Mouse (Mus musculus) lung, embryonic 15.5 days (tissue): ENCODE measurements around the gene Cdt1. TPM values are rescaled to one million over a fixed set of nuclear protein-coding genes. Genes with fewer than 3 reads are reported as not detected.
"Not testable (repeated sequence)": the region's sequence is repeated elsewhere in the genome, so short reads cannot be mapped to it uniquely, and the experiment has no call there.

Source experiments
- ATAC-seq: fragments of 200-750 bp; cut with Nextera tagmentation; 2 replicates; pipeline ENCODE4 v1.8.0; 2017; ENCODE audit warnings: moderate number of reproducible peaks, borderline replicate concordance; ENCODE audit not compliant: low FRiP score, low TSS enrichment; ENCODE audit errors: extremely low read depth
- H3K27ac ChIP-seq: fragments of 300-500 bp; sonication (generic); 2 replicates; pipeline ENCODE4 v1.5.1; 2015; ENCODE audit warnings: moderate library complexity, mild to moderate bottlenecking, inconsistent platforms
- H3K27me3 ChIP-seq: fragments of 300-500 bp; sonication (generic); 2 replicates; pipeline ENCODE4 v1.6.1; 2015; ENCODE audit warnings: inconsistent platforms
- H3K36me3 ChIP-seq: fragments of 300-500 bp; sonication (generic); 2 replicates; pipeline ENCODE4 v1.6.1; 2015; ENCODE audit warnings: inconsistent platforms
- H3K4me1 ChIP-seq: fragments of 300-500 bp; sonication (generic); 2 replicates; pipeline ENCODE4 v1.6.1; 2015; ENCODE audit warnings: inconsistent platforms
- H3K4me2 ChIP-seq: fragments of 300-500 bp; sonication (generic); 2 replicates; pipeline ENCODE4 v1.6.1; 2015; ENCODE audit warnings: inconsistent platforms, mild to moderate bottlenecking, moderate library complexity
- H3K4me3 ChIP-seq: fragments of 300-500 bp; sonication (generic); 2 replicates; pipeline ENCODE4 v1.5.1; 2015; ENCODE audit warnings: mild to moderate bottlenecking, inconsistent platforms
- H3K9ac ChIP-seq: fragments of 300-500 bp; sonication (generic); 2 replicates; pipeline ENCODE4 v1.6.1; 2015; ENCODE audit warnings: inconsistent platforms
- H3K9me3 ChIP-seq: fragments of 300-500 bp; sonication (generic); 2 replicates; pipeline ENCODE4 v1.6.1; 2016; ENCODE audit warnings: inconsistent platforms
- WGBS: fragments of 180-500 bp; shearing (Covaris S2); methylation state at CpG from one replicate; pipeline ENCODE4 v1.1.7; 2015; 5-methylcytosine and 5-hydroxymethylcytosine counted together
- polyA plus RNA-seq: library from polyadenylated mRNA; unstranded; fragments of >200 nt; fragmentation: Nextera tagmentation; extraction: Ambion mirVana; gene quantifications from 2 replicates; pipeline ENCODE4 v1.2.1, GENCODE M21; 2015

Gene Cdt1
- polyA plus RNA-seq, 1 experiment from 2014 or later: 44.9 TPM

DNA sequence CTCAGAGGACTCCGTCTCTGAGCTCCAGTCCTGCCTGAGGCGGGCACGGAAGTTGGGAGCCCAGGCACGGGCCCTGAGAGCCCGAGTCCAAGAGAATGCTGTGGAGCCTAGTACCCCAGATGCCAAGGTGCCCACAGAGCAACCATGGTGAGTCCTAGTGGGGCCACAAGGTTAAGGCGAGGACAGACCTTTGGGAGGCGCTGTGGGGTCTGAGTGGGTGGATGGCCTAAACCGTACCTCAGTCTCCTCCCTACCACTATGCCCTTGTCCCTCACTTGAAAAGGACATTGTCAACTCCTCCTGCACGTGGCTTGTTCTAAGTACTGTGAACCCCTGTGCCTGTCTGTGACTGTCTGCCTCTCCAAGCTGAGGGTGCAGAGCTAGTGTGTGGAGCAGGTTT lies 1.5 kb downstream of the Cdt1 start:
- Histone ChIP-seq H3K27ac (0 out of 2 replicates have a peak overlapping the region, but pooled peaks have one; percentile 1), H3K27me3 (no peaks in the 10 kb centered on the region), H3K9me3 (no peaks in the 10 kb centered on the region), H3K4me1 (peaks cover 26% of the 10 kb centered on the region), H3K36me3 (peaks cover 41% of the 10 kb centered on the region), H3K4me2 (peak overlapping the region; percentile 88), H3K9ac (peak overlapping the region; percentile 90), H3K4me3 (peak overlapping the region; percentile 91)
- ATAC-seq: no peak
- 39% methylated on average over 9 of the region's 9 CpGs for WGBS

DNA sequence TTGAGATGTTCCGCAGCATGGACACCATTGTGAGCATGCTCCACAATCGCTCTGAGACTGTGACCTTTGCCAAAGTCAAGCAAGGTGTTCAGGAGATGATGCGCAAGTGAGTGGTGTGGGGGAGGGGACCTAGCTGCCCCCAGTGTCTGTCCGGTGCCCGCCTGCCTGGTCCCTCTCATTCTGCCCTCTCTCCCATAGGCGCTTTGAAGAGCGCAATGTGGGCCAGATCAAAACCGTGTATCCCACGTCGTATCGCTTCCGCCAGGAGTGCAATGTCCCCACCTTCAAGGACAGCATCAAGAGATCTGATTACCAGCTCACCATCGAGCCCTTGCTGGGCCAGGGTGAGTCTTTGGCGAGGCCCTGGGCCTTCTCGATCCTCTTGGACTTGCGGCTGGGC lies 2.2 kb downstream of the Cdt1 start:
- H3K27me3 ChIP-seq: no peaks in the 10 kb centered on the region
- peaks cover 32% of the 10 kb centered on the region for H3K4me1 ChIP-seq
- H3K9ac ChIP-seq: no peak overlapping the region
- peaks cover 41% of the 10 kb centered on the region for H3K36me3 ChIP-seq
- H3K27ac ChIP-seq: no peak overlapping the region
- no peaks in the 10 kb centered on the region for H3K9me3 ChIP-seq
- peak overlapping the region; percentile 88; the same call in 1 of the 2 replicates for H3K4me2 ChIP-seq
- H3K4me3 ChIP-seq: no peak overlapping the region
- ATAC-seq: no peak
- WGBS: 92% methylated on average over 16 of the region's 16 CpGs

DNA sequence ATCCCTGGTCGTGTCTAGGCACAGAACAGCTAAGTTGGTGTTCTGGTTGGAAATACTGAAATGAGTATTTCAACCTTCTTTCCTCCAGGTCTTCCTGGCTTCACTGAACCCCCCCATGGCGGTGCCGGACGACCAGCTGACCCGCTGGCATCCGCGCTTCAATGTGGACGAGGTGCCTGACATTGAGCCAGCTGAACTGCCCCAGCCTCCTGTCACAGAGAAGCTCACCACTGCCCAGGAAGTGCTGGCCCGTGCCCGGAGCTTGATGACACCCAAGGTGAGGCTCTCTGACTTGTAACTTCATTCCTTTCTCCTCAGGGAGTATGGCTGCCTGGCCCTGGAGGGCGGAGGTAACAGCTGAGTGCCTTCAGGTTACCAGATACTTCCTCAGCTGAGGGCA lies 3.3 kb downstream of the Cdt1 start:
- no peaks in the 10 kb centered on the region for H3K9me3 ChIP-seq
- no peak overlapping the region for H3K4me3 ChIP-seq
- no peaks in the 10 kb centered on the region for H3K27me3 ChIP-seq
- peaks cover 41% of the 10 kb centered on the region for H3K36me3 ChIP-seq
- 85% methylated on average over 11 of the region's 11 CpGs for WGBS
- no peak overlapping the region for H3K4me2 ChIP-seq
- no peak for ATAC-seq
- H3K9ac ChIP-seq: no peak overlapping the region
- H3K27ac ChIP-seq: no peak overlapping the region
- H3K4me1 ChIP-seq: peaks cover 44% of the 10 kb centered on the region

DNA sequence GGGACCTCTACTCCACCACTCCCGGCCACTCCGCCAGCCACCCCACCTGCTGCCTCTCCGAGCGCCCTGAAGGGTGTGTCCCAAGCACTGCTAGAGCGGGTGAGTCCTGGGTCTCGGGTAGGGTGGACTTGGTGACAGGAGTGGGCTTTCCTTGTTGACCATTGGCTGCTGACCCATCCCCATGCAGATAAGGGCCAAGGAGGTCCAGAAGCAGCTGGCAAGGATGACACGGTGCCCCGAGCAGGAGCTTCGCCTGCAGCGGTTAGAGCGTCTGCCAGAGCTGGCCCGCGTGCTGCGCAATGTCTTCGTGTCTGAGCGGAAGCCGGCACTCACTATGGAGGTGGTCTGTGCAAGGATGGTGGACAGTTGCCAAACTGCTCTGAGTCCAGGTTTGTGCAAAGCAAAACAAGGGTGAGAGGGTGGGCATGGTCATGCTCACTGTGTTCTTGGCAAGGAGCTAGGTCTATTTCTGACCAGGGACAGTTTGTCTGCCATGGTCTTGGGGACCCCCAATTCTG lies 4.0 kb downstream of the Cdt1 start:
- Histone ChIP-seq H3K9me3 (no peaks in the 10 kb centered on the region), H3K27ac (no peak overlapping the region), H3K36me3 (peaks cover 41% of the 10 kb centered on the region), H3K27me3 (no peaks in the 10 kb centered on the region), H3K4me3 (no peak overlapping the region), H3K9ac (no peak overlapping the region), H3K4me1 (peaks cover 41% of the 10 kb centered on the region), H3K4me2 (no peak overlapping the region)
- ATAC-seq: no peak
- 89% methylated on average over 17 of the region's 17 CpGs for WGBS

GRCm38 (mm10) chr8:122572751-122573150 lies 4.9 kb downstream of the Cdt1 start:
- no peak overlapping the region for H3K9ac ChIP-seq
- 84% methylated on average over 3 of the region's 3 CpGs for WGBS
- no peak for ATAC-seq
- peaks cover 41% of the 10 kb centered on the region for H3K36me3 ChIP-seq
- no peak overlapping the region for H3K4me2 ChIP-seq
- no peaks in the 10 kb centered on the region for H3K9me3 ChIP-seq
- peaks cover 42% of the 10 kb centered on the region for H3K4me1 ChIP-seq
- no peak overlapping the region for H3K4me3 ChIP-seq
- no peak overlapping the region for H3K27ac ChIP-seq
- no peaks in the 10 kb centered on the region for H3K27me3 ChIP-seq

DNA sequence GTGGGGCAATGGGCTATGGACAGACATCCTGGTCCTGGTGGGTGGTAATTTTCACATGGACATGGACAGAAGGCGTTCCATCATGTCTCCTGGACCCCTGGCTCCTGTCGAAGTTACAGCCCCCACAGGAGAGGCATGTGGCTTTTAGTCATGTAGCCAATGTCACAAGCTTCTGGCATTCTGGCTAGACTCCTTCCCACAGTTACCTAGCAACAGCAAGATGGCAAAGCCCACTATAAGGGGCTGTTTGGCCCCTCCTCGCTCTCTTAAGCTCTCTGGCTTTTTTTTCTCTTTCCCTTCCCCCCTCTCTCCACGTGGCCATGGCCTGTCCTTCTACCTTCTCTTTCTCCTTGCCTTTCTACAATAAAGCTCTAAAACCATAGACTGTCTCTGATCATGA lies 5.4 kb downstream of the Cdt1 start:
- Histone ChIP-seq H3K36me3 (peaks cover 41% of the 10 kb centered on the region), H3K4me1 (peaks cover 42% of the 10 kb centered on the region)
- not testable (repeated sequence) for H3K9me3 ChIP-seq, H3K9ac ChIP-seq, H3K27ac ChIP-seq, H3K27me3 ChIP-seq, ATAC-seq, H3K4me3 ChIP-seq, H3K4me2 ChIP-seq
- 45% methylated on average over 4 of the region's 4 CpGs for WGBS

DNA sequence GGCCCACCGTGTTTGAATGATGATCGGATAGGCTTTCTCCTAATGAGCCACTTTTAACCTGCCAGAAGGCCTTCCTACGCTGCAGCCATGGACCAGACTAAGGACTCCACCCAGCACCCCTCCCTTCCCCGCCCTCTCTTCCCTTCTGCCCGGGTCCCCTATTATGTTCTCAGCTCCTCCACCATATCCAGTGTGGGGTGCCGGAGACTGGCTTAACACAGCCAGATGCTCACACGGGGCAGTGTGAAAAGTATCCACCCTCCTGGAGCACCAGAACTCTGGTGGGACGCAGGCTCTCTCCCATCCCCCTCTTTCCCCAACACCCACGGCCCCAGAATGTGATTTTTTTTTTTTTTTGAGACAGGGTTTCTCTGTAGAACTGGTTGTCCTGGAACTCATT lies 5.8 kb downstream of the Cdt1 start:
- H3K27me3 ChIP-seq: no peaks in the 10 kb centered on the region
- H3K9me3 ChIP-seq: no peaks in the 10 kb centered on the region
- H3K4me2 ChIP-seq: no peak overlapping the region
- peaks cover 42% of the 10 kb centered on the region for H3K4me1 ChIP-seq
- 65% methylated on average over 9 of the region's 9 CpGs for WGBS
- no peak overlapping the region for H3K9ac ChIP-seq
- ATAC-seq: no peak
- peaks cover 41% of the 10 kb centered on the region for H3K36me3 ChIP-seq
- H3K27ac ChIP-seq: no peak overlapping the region
- H3K4me3 ChIP-seq: no peak overlapping the region

DNA sequence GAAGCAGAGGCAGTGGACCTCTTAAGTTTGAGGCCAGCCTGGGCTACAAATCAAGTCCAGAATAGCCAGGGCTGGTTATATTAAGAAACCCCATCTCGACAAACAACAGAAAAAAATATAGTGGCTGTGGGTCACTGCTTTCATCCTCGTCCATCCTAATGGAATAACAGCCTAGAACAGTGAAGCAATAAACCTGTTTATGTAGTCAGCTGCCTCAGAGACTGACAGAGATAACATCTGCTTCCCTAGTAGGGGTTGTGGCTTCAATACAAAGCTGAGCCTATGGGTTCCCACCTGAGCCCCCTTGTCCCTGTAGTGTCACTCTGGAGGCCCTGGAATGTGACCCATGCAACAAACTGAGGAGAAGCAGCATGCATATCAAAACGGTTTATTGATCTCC lies 6.4 kb downstream of the Cdt1 start:
- no peaks in the 10 kb centered on the region for H3K9me3 ChIP-seq
- no peaks in the 10 kb centered on the region for H3K27me3 ChIP-seq
- ATAC-seq: no peak
- no peak overlapping the region for H3K9ac ChIP-seq
- peaks cover 36% of the 10 kb centered on the region for H3K4me1 ChIP-seq
- no peak overlapping the region for H3K4me2 ChIP-seq
- H3K4me3 ChIP-seq: no peak overlapping the region
- H3K36me3 ChIP-seq: peaks cover 41% of the 10 kb centered on the region
- peak overlapping the region; percentile 27; the same call in 1 of the 2 replicates for H3K27ac ChIP-seq
- WGBS: 28% methylated on average over 3 of the region's 3 CpGs

DNA sequence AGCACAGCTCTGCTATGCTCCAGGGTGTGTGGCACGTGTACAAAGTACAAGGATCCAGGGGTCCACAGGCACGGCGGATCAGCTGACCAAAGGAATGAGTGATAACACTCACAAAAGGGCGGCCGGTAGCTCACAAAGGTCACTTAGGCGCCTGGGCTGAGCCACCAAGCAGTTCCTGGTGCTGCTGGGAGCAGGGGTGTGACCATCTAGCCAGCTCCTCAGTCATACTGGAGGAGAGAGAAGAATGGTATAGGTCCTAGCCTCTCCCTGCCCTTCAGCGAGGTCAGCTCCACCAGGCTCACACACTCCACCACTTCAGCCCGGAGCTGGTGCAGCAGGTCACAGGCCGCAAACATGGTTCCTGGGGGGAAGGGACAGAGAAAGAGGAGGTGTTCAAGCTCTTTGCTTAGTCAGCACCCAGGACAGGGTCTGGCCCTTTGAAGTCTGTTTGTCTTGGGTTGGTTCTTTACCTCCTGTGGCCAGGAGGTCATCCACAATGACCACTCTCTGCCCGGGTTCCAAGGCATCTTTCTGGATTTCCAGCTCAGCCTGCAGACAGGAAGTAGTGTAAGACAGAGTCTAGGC lies 6.9 kb downstream of the Cdt1 start:
- peaks cover 39% of the 10 kb centered on the region for H3K36me3 ChIP-seq
- ATAC-seq: no peak
- H3K27me3 ChIP-seq: no peaks in the 10 kb centered on the region
- H3K27ac ChIP-seq: peak overlapping the region; percentile 27
- 25% methylated on average over 10 of the region's 10 CpGs for WGBS
- H3K9ac ChIP-seq: no peak overlapping the region
- peaks cover 33% of the 10 kb centered on the region for H3K4me1 ChIP-seq
- no peaks in the 10 kb centered on the region for H3K9me3 ChIP-seq
- H3K4me3 ChIP-seq: peak overlapping the region; percentile 70; the same call in 1 of the 2 replicates
- peak overlapping the region; percentile 90 for H3K4me2 ChIP-seq

DNA sequence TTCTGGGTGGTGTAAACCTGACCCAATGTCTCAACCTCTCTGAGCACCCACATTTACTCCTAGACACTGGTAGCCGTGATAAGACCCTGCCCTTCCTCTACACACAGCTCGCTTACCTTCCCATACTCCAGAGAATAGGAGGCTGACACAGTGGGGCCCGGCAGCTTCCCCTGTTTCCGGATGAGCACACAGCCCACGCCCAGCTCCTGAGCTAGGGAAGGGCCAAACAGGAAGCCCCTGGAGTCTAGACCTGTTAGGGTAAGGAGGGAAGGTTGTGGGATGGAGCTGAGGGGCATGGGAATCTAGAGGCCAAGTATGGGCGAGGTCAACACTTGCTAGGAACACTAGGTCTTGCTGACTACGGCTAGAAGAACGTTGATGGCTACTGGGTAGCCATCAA lies 7.5 kb downstream of the Cdt1 start:
- Histone ChIP-seq H3K4me1 (peaks cover 33% of the 10 kb centered on the region), H3K36me3 (peaks cover 34% of the 10 kb centered on the region), H3K27me3 (no peaks in the 10 kb centered on the region), H3K4me3 (peak overlapping the region; percentile 70; the same call in 1 of the 2 replicates), H3K27ac (peak overlapping the region; percentile 29; the same call in 1 of the 2 replicates), H3K9ac (no peak overlapping the region), H3K9me3 (no peaks in the 10 kb centered on the region), H3K4me2 (peak overlapping the region; percentile 90)
- ATAC-seq: no peak
- WGBS: 49% methylated on average over 8 of the region's 8 CpGs

- peak; percentile 1; the same call in 1 of the 2 replicates for ATAC-seq
- Histone ChIP-seq H3K9ac (peak overlapping the region; percentile 65), H3K9me3 (no peaks in the 10 kb centered on the region), H3K4me3 (peak overlapping the region; percentile 70), H3K4me2 (peak overlapping the region; percentile 90), H3K36me3 (peaks cover 27% of the 10 kb centered on the region), H3K27me3 (no peaks in the 10 kb centered on the region), H3K4me1 (peaks cover 37% of the 10 kb centered on the region), H3K27ac (peak overlapping the region; percentile 58)
- WGBS: 12% methylated on average over 21 of the region's 21 CpGs
These were observed 8.2 kb downstream of the Cdt1 start for GRCm38 (mm10) chr8:122575735-122576647.

DNA sequence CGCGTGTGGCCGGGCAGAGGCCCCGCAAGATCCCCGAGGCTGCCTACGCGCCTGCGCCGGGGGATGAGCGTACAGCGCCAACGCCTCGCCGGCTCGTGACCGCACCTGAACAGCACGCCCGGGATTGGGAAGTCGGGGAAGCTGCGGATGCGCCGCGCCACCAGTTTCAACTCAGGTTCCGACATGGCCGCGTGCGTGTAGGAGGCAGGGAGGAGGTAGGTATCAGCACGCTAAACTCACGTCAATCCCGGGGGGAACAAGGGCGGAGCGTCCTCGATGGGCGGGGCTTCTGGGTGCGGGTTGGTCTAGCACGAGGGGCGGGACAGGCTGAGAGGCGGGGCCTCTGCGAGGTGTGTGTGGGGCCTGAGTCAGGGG lies 8.8 kb downstream of the Cdt1 start, which contains the start of gene Aprt:
Gene Aprt, minus strand, starts transcription at position 262 of the 375 bp plus-strand sequence.
- Histone ChIP-seq H3K36me3 (peaks cover 20% of the 10 kb centered on the region), H3K4me1 (peaks cover 37% of the 10 kb centered on the region), H3K9ac (peak within 1 kb of the TSS; percentile 65), H3K9me3 (no peaks in the 10 kb centered on the region), H3K4me2 (peak within 1 kb of the TSS; percentile 90), H3K27me3 (no peaks in the 10 kb centered on the region), H3K4me3 (peak within 1 kb of the TSS; percentile 70), H3K27ac (peak within 1 kb of the TSS; percentile 58)
- peak; percentile 89 for ATAC-seq
- under 1% methylated on average over 39 of the region's 39 CpGs for WGBS
